Mouse (Mus musculus) lung, postnatal 0 days (tissue): ENCODE results near the gene Dvl2.

Source experiments
- CTCF ChIP-seq: IDR thresholded peaks from 2 replicates; pipeline ENCODE4 v1.5.1; 2016; ENCODE audit warnings: antibody characterized with exemption, mild to moderate bottlenecking
- EP300 ChIP-seq: IDR thresholded peaks from 2 replicates; pipeline ENCODE4 v1.6.1; 2016; ENCODE audit warnings: antibody characterized with exemption, mild to moderate bottlenecking, control low read depth

GRCm38 (mm10) chr11:70016669-70017068, 16.3 kb downstream of the Dvl2 start, which contains the start of gene Dlg4:
- no peak for TF ChIP-seq CTCF
- no peak for TF ChIP-seq EP300
